Mouse (Mus musculus) c-Kit-positive CD71-negative TER-119-negative erythroid progenitor cells, embryonic 14.5 days (primary cell): ENCODE results near the gene Olfr1251.
"Not testable (repeated sequence)": the region's sequence is repeated elsewhere in the genome, so short reads cannot be mapped to it uniquely, and the experiment has no call there.

Experiments
- DNase-seq: peaks from one replicate; pipeline ENCODE4 v3.0.0-alpha.2; 2013; ENCODE audit warnings: low read depth

Olfr1251 gene

DNA sequence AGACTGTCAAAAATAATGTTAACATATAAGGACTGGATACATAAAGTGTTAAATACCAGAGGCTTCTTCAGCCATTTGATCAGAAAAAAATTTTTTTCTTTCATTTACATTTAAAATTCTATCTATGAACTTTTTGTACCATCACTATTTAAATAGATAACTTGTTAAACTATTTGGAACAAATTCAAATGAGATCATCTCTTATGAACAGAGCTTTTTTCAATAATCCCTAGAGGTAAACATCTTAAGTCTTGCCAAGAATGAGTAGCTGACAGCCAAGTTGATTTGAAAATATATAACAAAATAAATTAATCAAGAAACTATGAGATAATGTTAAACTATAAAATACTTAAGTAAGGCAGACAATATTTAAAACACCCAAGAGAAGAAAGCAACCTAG, at the start of gene Olfr1251:
Olfr1251 (minus strand) TSS at position 101 of the 400 bp plus-strand sequence.
- DNase-seq: no peak

DNA sequence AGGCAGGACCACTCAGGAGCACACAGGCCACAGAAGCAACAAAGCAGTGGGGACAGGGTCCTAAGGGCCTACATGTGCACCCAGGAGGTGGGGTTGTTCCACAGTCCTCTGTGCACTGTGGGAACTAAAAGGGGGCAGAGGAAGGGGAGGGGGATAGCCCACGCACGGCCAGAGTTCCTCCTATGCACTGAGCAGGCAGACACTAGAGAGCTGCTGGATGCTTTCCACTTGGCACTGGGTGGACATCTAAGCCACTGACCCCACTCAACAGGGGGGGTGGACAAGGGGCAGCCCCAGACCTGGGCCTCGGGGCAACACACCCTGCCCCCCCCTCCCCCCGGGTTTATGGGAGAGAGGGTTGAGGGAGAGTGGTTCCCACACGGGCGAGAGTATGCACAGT, 20.2 kb upstream of the Olfr1251 start:
- DNase-seq: no peak

DNA sequence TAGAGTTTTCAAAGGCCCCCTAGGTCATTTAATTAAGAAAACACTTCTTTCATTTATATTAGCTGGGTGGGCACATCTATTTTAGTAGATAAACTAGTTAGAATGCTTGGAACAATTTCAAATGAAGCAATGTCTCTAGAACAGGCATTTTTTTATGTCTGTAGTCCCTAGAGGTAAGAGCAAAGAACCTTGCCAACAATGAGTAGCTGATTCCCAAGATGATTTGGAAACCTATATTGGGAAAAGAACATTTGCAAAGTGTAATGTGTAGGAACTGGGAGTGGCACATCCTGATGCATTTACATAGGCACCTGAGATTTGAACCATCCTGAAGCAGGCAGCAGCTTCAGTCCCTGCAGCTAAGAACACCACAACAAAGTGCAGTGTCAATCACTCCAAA, 10.4 kb downstream of the Olfr1251 start, which contains the start of gene Olfr1250:
Olfr1250 (minus strand) TSS at position 101 of the 400 bp plus-strand sequence.
- no peak for DNase-seq

DNA sequence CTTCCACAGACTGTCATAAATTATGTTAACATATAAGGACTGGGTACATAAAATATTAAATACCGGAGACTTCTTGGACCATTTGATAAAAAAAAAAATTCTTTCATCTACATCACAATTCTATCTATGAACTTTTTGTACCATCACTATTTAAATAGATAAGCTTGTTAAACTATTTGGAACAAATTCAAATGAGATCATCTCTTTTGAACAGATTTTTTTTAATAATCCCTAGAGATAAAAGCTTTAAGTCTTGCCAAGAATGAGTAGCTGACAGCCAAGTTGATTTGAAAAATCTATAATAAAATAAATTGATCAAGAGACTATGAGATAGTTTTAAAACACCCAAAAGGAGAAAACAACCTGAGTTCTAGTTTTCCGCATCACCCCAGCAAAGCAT, 36.9 kb downstream of the Olfr1251 start, which contains the start of gene Olfr1249:
Olfr1249 (minus strand) TSS at position 101 of the 400 bp plus-strand sequence.
- no peak for DNase-seq

DNA sequence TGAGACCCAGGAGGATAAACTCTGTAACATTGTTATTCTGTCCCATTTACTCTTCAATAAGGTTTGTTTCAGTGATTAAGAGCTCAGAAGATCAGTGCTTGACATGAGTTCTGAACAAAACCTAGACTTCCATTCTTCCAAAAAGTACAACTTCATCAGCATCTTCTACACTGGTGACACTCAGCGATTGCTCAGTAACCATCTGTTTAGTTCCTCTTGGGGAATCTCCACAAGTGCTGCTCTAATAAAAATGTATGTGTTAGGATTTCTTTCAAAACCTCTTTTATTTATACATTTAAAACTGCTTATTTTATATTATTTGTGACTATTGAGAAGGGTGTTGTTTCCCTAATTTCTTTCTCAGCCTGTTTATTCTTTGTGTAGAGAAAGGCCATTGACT, 53.6 kb downstream of the Olfr1251 start, which contains the start of gene Olfr1248:
Olfr1248 (minus strand) TSS at position 101 of the 400 bp plus-strand sequence.
- DNase-seq: not testable (repeated sequence)
